Mouse (Mus musculus): ENCODE measurements around the gene Slc25a28. TPM values are rescaled to one million over a fixed set of nuclear protein-coding genes. Genes with fewer than 3 reads are reported as not detected.

The Slc25a28 gene
- polyA plus RNA-seq, 1 experiment from 2014 or later, result 4.8 TPM

GRCm38 (mm10) chr19:43629088-43629487 lies 45.6 kb downstream of the Slc25a28 start:
- H3K27me3 ChIP-seq (ENCODE audit: control insufficient read depth, insufficient read depth, low read depth, low read length), result peaks cover 9% of the 10 kb centered on the region; the same call in 1 of the 2 replicates
- H3K4me3 ChIP-seq (ENCODE audit: low read depth, low read length), result no peak overlapping the region
- WGBS (ENCODE audit: insufficient replicate concordance), result 41% methylated on average over 4 of the region's 4 CpGs
- H3K36me3 ChIP-seq (ENCODE audit: control insufficient read depth, insufficient read depth), result no peaks in the 10 kb centered on the region
- no peaks in the 10 kb centered on the region for H3K4me1 ChIP-seq (ENCODE audit: control insufficient read depth, low read depth, low read length)
- ATAC-seq (ENCODE audit: low read depth), result no peak
- no peaks in the 10 kb centered on the region for H3K9me3 ChIP-seq (replicated peaks; ENCODE audit: control insufficient read depth, low read length)
- no peak overlapping the region for H3K4me2 ChIP-seq (ENCODE audit: low read depth, low read length)
- H3K9ac ChIP-seq (ENCODE audit: low read depth, low read length), result no peak overlapping the region
- no peak overlapping the region for H3K27ac ChIP-seq (ENCODE audit: low read length)

- no peak overlapping the region for H3K9ac ChIP-seq (ENCODE audit: low read depth, low read length)
- H3K36me3 ChIP-seq (ENCODE audit: control insufficient read depth, insufficient read depth), result no peaks in the 10 kb centered on the region
- no peaks in the 10 kb centered on the region for H3K4me1 ChIP-seq (ENCODE audit: control insufficient read depth, low read depth, low read length)
- no peak overlapping the region for H3K4me3 ChIP-seq (ENCODE audit: low read depth, low read length)
- H3K4me2 ChIP-seq (ENCODE audit: low read depth, low read length), result no peak overlapping the region
- H3K27ac ChIP-seq (ENCODE audit: low read length), result no peak overlapping the region
- no peaks in the 10 kb centered on the region for H3K9me3 ChIP-seq (replicated peaks; ENCODE audit: control insufficient read depth, low read length)
- no peak for ATAC-seq (ENCODE audit: low read depth)
- peaks cover 17% of the 10 kb centered on the region for H3K27me3 ChIP-seq (ENCODE audit: control insufficient read depth, insufficient read depth, low read depth, low read length)
- 67% methylated on average over 3 of the region's 3 CpGs for WGBS (ENCODE audit: insufficient replicate concordance)
Measured at GRCm38 (mm10) chr19:43627345-43627744, 47.3 kb downstream of the Slc25a28 start.

GRCm38 (mm10) chr19:43626160-43626559 lies 48.5 kb downstream of the Slc25a28 start:
- ATAC-seq (ENCODE audit: low read depth), result no peak

GRCm38 (mm10) chr19:43623913-43624312 lies 50.8 kb downstream of the Slc25a28 start:
- Histone ChIP-seq H3K9me3 (replicated peaks; ENCODE audit: control insufficient read depth, low read length) (no peaks in the 10 kb centered on the region), H3K27me3 (ENCODE audit: control insufficient read depth, insufficient read depth, low read depth, low read length) (peaks cover 43% of the 10 kb centered on the region), H3K4me3 (ENCODE audit: low read depth, low read length) (no peak overlapping the region), H3K27ac (ENCODE audit: low read length) (no peak overlapping the region), H3K4me2 (ENCODE audit: low read depth, low read length) (no peak overlapping the region), H3K36me3 (ENCODE audit: control insufficient read depth, insufficient read depth) (no peaks in the 10 kb centered on the region), H3K9ac (ENCODE audit: low read depth, low read length) (no peak overlapping the region), H3K4me1 (ENCODE audit: control insufficient read depth, low read depth, low read length) (no peaks in the 10 kb centered on the region)
- WGBS (ENCODE audit: insufficient replicate concordance), result 28% methylated on average over 4 of the region's 4 CpGs
- ATAC-seq (ENCODE audit: low read depth), result no peak

More at GRCm38 (mm10) chr19:43626160-43626559, 48.5 kb downstream of the Slc25a28 start:
- Histone ChIP-seq H3K9ac (ENCODE audit: low read depth, low read length) (no peak overlapping the region), H3K4me2 (ENCODE audit: low read depth, low read length) (no peak overlapping the region), H3K27me3 (ENCODE audit: control insufficient read depth, insufficient read depth, low read depth, low read length) (peaks cover 28% of the 10 kb centered on the region), H3K4me3 (ENCODE audit: low read depth, low read length) (no peak overlapping the region), H3K27ac (ENCODE audit: low read length) (no peak overlapping the region), H3K9me3 (replicated peaks; ENCODE audit: control insufficient read depth, low read length) (no peaks in the 10 kb centered on the region), H3K4me1 (ENCODE audit: control insufficient read depth, low read depth, low read length) (no peaks in the 10 kb centered on the region), H3K36me3 (ENCODE audit: control insufficient read depth, insufficient read depth) (no peaks in the 10 kb centered on the region)
- WGBS (ENCODE audit: insufficient replicate concordance), result 43% methylated on average over 3 of the region's 3 CpGs

GRCm38 (mm10) chr19:43619916-43620479 lies 54.7 kb downstream of the Slc25a28 start:
- no peaks in the 10 kb centered on the region for H3K4me1 ChIP-seq (ENCODE audit: control insufficient read depth, low read depth, low read length)
- WGBS (ENCODE audit: insufficient replicate concordance), result 15% methylated on average over 18 of the region's 18 CpGs
- H3K27me3 ChIP-seq (ENCODE audit: control insufficient read depth, insufficient read depth, low read depth, low read length), result peaks cover 79% of the 10 kb centered on the region
- H3K9ac ChIP-seq (ENCODE audit: low read depth, low read length), result no peak overlapping the region
- no peak overlapping the region for H3K4me3 ChIP-seq (ENCODE audit: low read depth, low read length)
- H3K36me3 ChIP-seq (ENCODE audit: control insufficient read depth, insufficient read depth), result no peaks in the 10 kb centered on the region
- no peaks in the 10 kb centered on the region for H3K9me3 ChIP-seq (replicated peaks; ENCODE audit: control insufficient read depth, low read length)
- no peak for ATAC-seq (ENCODE audit: low read depth)
- H3K4me2 ChIP-seq (ENCODE audit: low read depth, low read length), result no peak overlapping the region
- no peak overlapping the region for H3K27ac ChIP-seq (ENCODE audit: low read length)

GRCm38 (mm10) chr19:43618505-43619030 lies 56.1 kb downstream of the Slc25a28 start:
- Histone ChIP-seq H3K4me3 (ENCODE audit: low read depth, low read length) (no peak overlapping the region), H3K9me3 (replicated peaks; ENCODE audit: control insufficient read depth, low read length) (no peaks in the 10 kb centered on the region), H3K9ac (ENCODE audit: low read depth, low read length) (no peak overlapping the region), H3K36me3 (ENCODE audit: control insufficient read depth, insufficient read depth) (no peaks in the 10 kb centered on the region), H3K27me3 (ENCODE audit: control insufficient read depth, insufficient read depth, low read depth, low read length) (peaks cover 91% of the 10 kb centered on the region), H3K4me2 (ENCODE audit: low read depth, low read length) (no peak overlapping the region), H3K4me1 (ENCODE audit: control insufficient read depth, low read depth, low read length) (no peaks in the 10 kb centered on the region; the same call in 1 of the 2 replicates), H3K27ac (ENCODE audit: low read length) (no peak overlapping the region)
- WGBS (ENCODE audit: insufficient replicate concordance), result 7% methylated on average over 5 of the region's 5 CpGs
- ATAC-seq (ENCODE audit: low read depth), result no peak

- H3K9me3 ChIP-seq (replicated peaks; ENCODE audit: control insufficient read depth, low read length), result no peaks in the 10 kb centered on the region
- no peak overlapping the region for H3K4me2 ChIP-seq (ENCODE audit: low read depth, low read length)
- no peak overlapping the region for H3K27ac ChIP-seq (ENCODE audit: low read length)
- H3K36me3 ChIP-seq (ENCODE audit: control insufficient read depth, insufficient read depth), result no peaks in the 10 kb centered on the region
- peaks cover 91% of the 10 kb centered on the region for H3K27me3 ChIP-seq (ENCODE audit: control insufficient read depth, insufficient read depth, low read depth, low read length)
- H3K4me3 ChIP-seq (ENCODE audit: low read depth, low read length), result no peak overlapping the region
- no peak for ATAC-seq (ENCODE audit: low read depth)
- WGBS (ENCODE audit: insufficient replicate concordance), result 59% methylated on average over 10 of the region's 10 CpGs
- H3K4me1 ChIP-seq (ENCODE audit: control insufficient read depth, low read depth, low read length), result no peaks in the 10 kb centered on the region; the same call in none of the 2 replicates
- H3K9ac ChIP-seq (ENCODE audit: low read depth, low read length), result no peak overlapping the region
Measured at GRCm38 (mm10) chr19:43617761-43618349, 56.8 kb downstream of the Slc25a28 start.

- no peaks in the 10 kb centered on the region; the same call in none of the 2 replicates for H3K4me1 ChIP-seq (ENCODE audit: control insufficient read depth, low read depth, low read length)
Measured at GRCm38 (mm10) chr19:43616889-43617288, 57.8 kb downstream of the Slc25a28 start.

GRCm38 (mm10) chr19:43616415-43616861 lies 58.2 kb downstream of the Slc25a28 start:
- Histone ChIP-seq H3K27me3 (ENCODE audit: control insufficient read depth, insufficient read depth, low read depth, low read length) (peaks cover 95% of the 10 kb centered on the region), H3K36me3 (ENCODE audit: control insufficient read depth, insufficient read depth) (no peaks in the 10 kb centered on the region), H3K9me3 (replicated peaks; ENCODE audit: control insufficient read depth, low read length) (no peaks in the 10 kb centered on the region), H3K9ac (ENCODE audit: low read depth, low read length) (no peak overlapping the region), H3K4me2 (ENCODE audit: low read depth, low read length) (no peak overlapping the region), H3K27ac (ENCODE audit: low read length) (no peak overlapping the region), H3K4me1 (ENCODE audit: control insufficient read depth, low read depth, low read length) (no peaks in the 10 kb centered on the region; the same call in none of the 2 replicates), H3K4me3 (ENCODE audit: low read depth, low read length) (no peak overlapping the region)
- WGBS (ENCODE audit: insufficient replicate concordance), result under 1% methylated on average over 35 of the region's 35 CpGs
- no peak for ATAC-seq (ENCODE audit: low read depth)

More at GRCm38 (mm10) chr19:43616889-43617288, 57.8 kb downstream of the Slc25a28 start:
- Histone ChIP-seq H3K27me3 (ENCODE audit: control insufficient read depth, insufficient read depth, low read depth, low read length) (peaks cover 95% of the 10 kb centered on the region), H3K36me3 (ENCODE audit: control insufficient read depth, insufficient read depth) (no peaks in the 10 kb centered on the region), H3K9ac (ENCODE audit: low read depth, low read length) (no peak overlapping the region), H3K9me3 (replicated peaks; ENCODE audit: control insufficient read depth, low read length) (no peaks in the 10 kb centered on the region), H3K27ac (ENCODE audit: low read length) (no peak overlapping the region), H3K4me2 (ENCODE audit: low read depth, low read length) (no peak overlapping the region), H3K4me3 (ENCODE audit: low read depth, low read length) (no peak overlapping the region)
- 7% methylated on average over 12 of the region's 12 CpGs for WGBS (ENCODE audit: insufficient replicate concordance)
- ATAC-seq (ENCODE audit: low read depth), result no peak

All from liver, embryonic 16.5 days (tissue).